Mouse (Mus musculus): ENCODE measurements around the gene Bcl7a. TPM values are rescaled to one million over a fixed set of nuclear protein-coding genes. Genes with fewer than 3 reads are reported as not detected.

Gene Bcl7a
- polyA plus RNA-seq, 2 experiments from 2014 or later = 5.3 to 6.0 TPM

DNA sequence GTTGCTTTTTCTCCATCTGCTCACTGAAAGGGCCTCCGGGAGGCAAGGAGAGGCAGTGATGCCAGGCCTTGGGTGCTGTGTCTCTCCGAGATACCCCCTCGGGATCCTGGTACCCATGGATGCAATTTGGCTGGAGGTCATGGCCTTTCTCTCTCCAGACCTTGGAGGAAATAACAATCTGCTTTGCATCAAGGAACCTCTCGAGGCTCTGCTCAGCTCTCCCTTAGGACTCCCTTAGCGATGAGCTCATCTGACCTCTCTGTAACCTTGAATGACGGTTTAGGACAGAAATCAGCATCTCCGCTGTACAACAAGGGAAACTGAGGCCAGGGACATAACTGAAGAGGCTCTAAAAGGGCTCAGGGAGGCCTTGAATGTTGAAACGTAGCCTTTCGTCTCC lies 35.1 kb downstream of the Bcl7a start:
- no peak for ATAC-seq

GRCm38 (mm10) chr5:123379504-123379931 lies 35.9 kb downstream of the Bcl7a start:
- ATAC-seq = no peak

- no peak for ATAC-seq
Observed at GRCm38 (mm10) chr5:123381968-123382367, 38.3 kb downstream of the Bcl7a start.

- ATAC-seq = no peak
Observed at GRCm38 (mm10) chr5:123382686-123383085, 39.1 kb downstream of the Bcl7a start.

GRCm38 (mm10) chr5:123388452-123388851 lies 44.8 kb downstream of the Bcl7a start:
- no peak for ATAC-seq

GRCm38 (mm10) chr5:123390536-123391441 lies 47.2 kb downstream of the Bcl7a start:
- ATAC-seq = no peak

GRCm38 (mm10) chr5:123391442-123391809 lies 47.8 kb downstream of the Bcl7a start:
- ATAC-seq = no peak

DNA sequence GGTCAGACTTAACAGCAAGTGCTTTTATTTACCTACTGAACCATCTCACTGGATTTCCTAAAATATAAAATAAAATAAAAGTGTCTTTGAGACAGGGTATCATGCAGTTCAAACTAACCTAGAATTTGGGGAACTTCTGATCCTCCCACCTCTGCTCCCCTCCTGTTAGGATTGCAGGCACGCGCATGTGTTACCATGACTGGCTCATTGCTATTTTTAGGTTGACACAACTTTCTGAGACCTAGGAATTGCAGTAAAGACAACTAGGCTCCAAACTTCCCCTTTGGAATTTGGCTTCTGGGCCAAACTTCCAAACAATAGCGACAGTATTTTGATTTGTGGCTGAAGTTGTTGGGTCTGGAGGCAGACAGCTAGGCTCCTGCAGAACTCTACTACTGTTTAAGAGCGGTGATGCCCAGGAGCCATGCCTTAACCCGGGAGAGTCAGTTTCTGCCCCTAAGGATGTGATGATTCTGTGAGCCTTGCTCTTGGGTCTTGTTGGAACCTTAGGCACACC lies 50.2 kb downstream of the Bcl7a start:
- no peak for ATAC-seq

DNA sequence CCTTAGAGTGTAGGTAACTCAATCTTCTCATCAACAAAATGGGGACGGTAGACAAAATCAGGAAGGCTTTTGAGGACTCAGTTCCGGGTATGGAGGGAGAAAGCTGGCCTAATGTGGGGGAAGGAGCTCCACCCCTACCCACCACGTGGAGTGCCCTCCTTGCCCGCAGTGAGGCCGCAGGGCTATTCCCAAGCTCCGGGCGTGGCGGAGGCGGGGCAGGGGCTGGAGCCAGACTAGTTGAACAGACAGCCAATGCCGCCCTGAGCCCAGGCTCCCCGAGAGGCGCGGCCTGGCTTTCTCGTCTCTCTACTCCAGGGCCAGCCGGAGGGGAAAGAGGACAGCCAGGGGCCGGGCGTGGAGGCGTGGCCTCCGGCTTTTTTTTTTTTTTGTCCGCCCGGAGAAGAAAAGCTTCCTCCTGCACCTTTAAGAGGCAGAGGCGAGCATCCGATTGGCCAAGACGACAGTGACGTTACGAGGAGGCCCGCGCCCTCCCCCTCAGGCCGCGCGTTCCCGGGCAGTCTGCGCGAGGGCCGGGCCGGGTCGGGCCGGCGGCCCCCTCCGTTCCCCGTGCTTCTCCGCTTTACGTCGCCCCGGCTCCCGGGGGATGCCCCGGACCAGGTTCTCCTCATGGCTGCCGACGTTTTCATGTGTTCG lies 50.8 kb downstream of the Bcl7a start, which contains the start of gene Mlxip:
Gene Mlxip (plus strand): TSS at position 496 of the 654 bp plus-strand sequence.
- peak; percentile 89 for ATAC-seq

- ATAC-seq = no peak
Observed at GRCm38 (mm10) chr5:123394957-123395881, 51.6 kb downstream of the Bcl7a start.

GRCm38 (mm10) chr5:123396901-123397464 lies 53.3 kb downstream of the Bcl7a start:
- no peak for ATAC-seq

- ATAC-seq = no peak
Observed at GRCm38 (mm10) chr5:123397786-123398185, 54.2 kb downstream of the Bcl7a start.

- ATAC-seq = no peak
Observed at GRCm38 (mm10) chr5:123398856-123399498, 55.3 kb downstream of the Bcl7a start.

DNA sequence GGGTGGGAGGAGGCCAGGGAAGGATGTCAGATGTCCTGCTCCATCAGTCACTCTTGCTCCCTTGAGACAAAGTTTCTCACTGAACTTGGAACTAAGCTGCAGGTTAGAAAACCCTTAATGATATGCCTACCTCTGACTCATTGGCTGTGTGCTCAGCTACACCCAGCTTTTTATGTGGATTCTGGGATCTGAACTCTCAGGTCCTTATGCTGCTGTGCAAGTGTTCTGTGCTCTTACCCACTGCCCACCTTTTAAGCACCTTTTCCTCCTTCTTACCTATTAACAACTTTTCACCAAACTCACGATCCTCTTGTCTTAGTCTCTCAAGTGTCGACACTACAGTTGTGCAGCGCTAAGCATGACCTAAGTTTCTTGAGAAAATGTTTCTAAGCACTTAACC lies 60.8 kb downstream of the Bcl7a start:
- no peak for ATAC-seq

- no peak for ATAC-seq
Observed at GRCm38 (mm10) chr5:123406952-123407351, 63.3 kb downstream of the Bcl7a start.

- no peak for ATAC-seq
Observed at GRCm38 (mm10) chr5:123408176-123408575, 64.5 kb downstream of the Bcl7a start.

GRCm38 (mm10) chr5:123412193-123412592 lies 68.6 kb downstream of the Bcl7a start:
- no peak for ATAC-seq

GRCm38 (mm10) chr5:123413866-123414363 lies 70.3 kb downstream of the Bcl7a start:
- ATAC-seq = no peak

DNA sequence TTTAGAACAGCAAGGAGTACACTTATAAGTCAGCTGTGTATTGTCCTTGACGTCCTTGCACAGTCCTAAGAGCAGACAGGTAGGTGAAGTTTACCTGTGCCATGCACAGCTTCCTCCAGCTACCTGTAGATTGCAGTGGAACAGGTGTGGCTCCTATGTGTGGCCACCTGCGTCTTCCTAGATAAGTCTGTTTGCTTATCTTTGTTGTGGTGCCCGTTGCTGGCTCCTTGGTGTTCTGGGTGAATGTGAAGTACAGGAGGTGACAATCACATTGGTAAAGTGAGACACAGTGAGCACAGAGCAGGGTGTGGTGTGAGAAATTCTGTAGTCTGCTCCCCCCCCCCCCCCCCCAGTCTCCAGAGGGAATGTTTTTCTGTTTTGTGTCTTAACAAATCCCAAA lies 72.5 kb downstream of the Bcl7a start:
- no peak for ATAC-seq

DNA sequence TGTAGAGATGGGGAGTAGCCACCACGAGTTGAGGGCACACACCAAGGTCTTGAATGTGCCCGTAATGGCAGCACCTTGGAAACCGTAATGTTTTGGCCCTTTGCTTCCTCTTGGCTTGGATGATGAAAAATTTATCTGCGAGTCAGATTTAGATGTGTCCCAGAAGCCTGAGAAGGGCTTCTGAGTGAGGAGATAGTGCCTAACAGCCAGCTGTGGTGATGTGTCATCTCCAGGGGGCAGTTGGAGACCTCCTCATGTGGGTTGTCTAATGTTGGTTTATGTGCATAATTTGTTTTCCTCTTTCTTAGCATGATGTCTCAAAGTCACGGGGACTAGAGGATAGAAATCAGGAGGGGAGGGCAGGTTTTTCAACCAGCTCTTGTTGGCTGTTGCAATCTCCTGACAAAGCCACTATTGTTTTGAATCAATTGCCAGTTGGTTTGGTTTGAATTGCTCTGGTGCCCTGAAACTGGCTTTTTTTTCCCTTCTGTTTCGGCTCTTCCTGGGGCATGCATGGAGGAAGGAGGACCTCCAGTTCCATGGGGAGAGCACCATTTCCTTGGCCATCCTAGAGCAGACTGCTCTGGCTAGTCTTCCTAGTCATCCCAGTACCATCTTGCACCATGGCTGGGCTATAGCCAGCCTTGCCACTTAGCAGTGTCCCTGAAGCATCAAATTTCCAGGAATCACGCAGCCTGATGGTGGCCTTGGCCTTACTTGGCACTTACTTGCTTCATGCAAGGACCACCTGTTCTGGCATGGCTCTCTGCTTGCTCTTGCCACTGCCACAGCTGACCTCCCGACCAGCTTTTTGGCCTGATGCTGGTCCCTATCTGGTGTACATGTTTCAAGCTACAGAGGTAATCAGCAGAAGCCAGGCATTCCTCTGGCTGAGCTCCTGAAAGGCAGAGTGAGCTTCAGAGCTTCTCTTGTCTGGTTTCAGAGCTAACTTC lies 73.2 kb downstream of the Bcl7a start:
- no peak for ATAC-seq

All from activated CD4-positive, CD25-positive, alpha-beta regulatory T cell, adult 4 months (primary cell).